Mouse (Mus musculus): ENCODE measurements around the gene Mras.

Gene Mras

DNA sequence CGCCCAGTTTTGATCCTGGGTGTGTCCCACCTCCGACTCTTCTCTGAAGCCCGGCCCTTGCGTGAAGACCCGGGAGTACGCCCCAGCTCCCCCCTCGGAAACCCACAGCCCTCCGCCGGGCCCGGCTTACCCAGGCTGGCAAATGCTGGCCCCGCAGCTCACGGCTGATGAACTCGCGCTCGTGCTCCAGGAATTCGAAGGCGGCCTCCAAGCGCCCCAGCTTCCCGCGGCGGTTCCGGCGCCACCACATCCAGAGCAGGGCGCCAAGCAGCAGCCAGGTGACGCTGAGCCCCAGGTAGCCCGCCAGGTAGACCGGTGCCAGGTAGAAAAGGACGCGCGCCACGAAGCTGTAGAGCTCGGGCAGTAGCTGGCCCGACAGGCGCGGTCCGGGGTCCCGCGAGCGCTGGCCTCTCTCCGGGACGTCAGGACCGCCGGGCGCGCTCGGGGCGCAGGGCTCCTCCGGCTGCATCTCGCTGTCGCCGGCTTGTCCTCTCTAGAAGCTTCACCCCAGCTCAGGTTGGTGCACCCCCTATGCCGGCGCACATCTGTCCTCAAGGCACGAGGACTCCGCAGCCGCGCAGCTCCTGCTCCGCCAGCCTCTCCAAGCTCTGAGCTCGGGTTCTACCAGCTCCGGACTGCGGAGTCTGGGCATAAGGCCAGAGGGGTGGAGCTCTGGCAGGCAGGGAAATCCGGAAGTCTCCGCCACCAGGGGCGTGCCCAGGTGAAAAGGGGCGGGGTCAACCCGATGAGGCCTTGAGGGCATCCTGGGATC, 79.1 kb downstream of the Mras start, which contains the start of gene Esyt3:
Gene Esyt3, minus strand, starts transcription at position 637 of the 772 bp plus-strand sequence.
- DNase-seq (ENCODE audit: low read depth, low spot score), result no peak

DNA sequence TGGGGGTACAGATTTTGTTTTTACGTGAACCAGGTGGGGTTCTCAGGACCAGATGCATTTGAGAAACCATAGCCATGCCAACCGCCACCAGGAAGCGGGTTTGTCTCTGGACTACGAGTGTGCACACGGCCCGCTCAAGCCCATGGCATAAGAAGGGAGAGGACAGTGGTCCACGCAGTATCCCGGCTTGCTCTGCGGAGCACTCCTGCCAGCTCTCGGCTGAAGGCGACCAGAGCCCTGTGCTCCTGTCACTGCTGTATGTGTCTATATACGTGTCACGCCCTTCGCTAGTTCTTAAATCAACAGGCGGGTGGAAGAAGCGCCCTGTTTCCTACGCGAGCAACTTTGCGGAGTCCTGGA, 79.6 kb downstream of the Mras start:
- DNase-seq (ENCODE audit: low read depth, low spot score), result no peak

DNA sequence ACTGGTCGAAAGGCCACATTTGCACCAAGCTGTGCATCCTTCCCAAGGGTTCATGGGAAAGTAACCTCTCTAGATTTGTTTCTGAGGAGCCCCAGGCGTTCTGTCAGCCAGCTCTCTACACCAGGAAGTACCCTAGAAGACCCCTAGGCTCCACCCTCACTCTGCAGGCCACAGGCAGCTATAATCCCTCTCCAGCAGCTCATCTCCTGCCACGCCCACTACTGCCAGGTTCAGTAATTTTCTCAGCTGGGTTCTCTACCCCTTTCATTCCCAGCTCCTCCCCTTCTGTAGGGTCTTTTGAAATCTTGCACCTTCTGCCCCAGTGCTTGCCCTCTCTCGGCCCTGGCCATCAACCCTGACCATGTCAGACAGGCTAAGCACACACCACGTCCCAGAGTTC, 81.2 kb downstream of the Mras start:
- DNase-seq (ENCODE audit: low read depth, low spot score), result no peak

DNA sequence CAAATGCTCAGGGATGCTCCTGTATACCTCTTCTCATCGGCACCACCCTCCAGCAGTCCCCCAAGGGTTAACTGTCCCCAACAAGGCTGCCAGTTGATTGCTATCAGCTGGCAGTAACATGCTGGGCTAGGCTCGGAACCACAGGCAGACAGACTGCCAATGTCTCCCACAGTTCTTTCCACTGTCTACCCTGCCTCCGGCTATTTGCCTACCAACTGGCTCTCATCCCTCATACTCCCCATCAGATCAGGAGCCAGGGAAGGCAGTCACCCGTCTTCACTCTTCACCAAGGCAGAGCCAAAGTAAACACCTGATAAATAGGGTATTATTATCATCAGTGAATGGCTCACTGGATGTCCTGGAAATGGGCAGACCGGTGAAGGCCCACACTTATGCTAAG, 82.4 kb downstream of the Mras start:
- no peak for DNase-seq (ENCODE audit: low read depth, low spot score)

DNA sequence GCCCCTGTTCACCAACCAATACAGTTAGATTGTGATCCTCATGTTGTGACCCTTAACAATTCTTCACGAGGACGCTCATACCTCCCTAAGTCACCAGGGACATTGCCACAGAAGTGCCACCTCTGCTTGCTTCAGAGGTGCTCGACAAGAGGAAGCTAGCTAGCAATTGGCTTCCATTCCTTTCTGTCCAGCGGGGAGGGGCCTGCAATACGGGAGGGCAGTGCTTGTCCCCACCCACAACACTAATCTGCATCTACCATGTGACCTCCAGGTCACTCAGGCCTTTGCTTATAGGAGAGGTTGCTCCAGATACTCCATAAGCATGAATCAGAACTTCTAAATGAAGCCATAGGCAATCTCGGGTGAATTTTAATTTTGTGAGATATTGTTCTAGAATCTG, 83.8 kb downstream of the Mras start:
- DNase-seq (ENCODE audit: low read depth, low spot score), result no peak

DNA sequence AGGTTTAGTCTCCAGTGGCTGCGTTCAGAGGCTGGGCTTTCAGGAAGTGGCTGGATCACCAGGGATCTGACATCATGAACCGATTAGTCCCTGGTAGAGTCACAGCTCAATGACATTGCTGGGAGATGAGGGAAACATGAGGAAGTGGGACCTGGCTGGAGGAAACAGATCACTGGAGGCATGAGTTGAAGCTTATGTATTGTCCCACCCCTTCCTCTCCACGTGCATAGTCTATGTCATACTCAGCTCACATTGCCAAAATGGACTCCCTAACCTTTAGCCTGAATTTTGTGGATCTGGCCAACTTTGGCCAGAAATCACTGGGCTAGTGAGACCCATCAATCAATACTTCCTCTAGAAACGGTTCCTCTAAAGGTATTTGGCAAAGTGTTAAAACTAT, 84.2 kb downstream of the Mras start:
- DNase-seq (ENCODE audit: low read depth, low spot score), result no peak

DNA sequence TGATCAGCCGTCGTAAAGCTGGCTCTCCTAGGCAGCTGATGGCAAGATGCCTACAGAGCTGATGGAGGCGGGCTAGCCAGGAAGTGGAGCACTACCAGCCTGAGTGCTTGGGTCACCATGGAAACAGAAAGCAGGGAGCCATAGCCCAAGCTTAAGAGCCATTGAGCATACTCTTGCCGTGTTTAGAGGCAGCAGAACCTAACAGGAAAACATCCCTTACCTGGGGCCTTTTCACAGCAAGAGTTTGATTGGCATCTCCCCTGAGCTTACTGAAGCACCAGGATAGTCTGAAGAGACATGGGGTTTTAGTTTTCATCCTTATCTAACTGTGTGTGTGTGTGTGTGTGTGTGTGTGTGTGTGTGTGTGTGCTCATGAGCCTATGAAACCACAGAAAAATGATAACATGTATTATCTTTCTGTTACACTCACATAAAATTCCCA, 91.8 kb downstream of the Mras start:
- DNase-seq (ENCODE audit: low read depth, low spot score), result no peak

DNA sequence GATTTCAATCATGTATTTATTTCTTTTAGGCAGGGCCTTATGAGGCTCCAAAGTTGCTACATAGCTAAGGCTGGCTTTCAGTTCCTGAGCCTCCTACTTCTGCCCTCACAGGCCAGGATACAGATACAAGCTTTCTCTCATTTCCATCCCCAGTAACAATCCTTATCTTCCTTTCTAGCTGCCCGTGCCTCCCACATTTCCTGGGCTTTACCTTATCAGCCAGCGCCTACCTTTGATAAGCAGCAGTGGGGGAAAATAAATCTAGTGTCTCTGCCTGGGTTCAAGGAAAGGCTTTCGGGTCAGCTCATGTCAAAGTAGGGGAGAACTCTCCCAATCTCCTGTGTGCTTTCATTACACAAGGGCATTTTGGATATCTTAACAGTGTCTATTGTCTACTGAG, 95.6 kb downstream of the Mras start:
- DNase-seq (ENCODE audit: low read depth, low spot score), result no peak

DNA sequence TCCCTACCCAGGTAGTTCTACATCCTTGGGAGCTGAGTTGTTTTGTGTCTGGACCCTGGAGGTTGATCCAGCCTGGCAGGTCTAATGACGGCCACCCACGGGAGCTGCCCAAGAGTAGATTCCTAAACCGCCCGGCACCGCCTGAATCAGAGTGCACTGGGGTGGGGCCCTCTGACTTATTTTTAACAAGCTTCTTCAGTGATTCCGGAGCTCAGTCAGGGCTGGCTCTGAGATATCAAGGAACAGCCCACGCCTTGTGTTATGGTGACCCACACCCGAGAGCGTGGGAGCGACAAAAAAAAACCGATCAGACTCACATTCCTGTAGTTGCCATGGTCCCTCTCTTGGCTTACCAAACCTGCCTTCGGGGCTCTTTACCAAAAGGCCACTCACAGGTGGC, 97.1 kb downstream of the Mras start:
- no peak for DNase-seq (ENCODE audit: low read depth, low spot score)

DNA sequence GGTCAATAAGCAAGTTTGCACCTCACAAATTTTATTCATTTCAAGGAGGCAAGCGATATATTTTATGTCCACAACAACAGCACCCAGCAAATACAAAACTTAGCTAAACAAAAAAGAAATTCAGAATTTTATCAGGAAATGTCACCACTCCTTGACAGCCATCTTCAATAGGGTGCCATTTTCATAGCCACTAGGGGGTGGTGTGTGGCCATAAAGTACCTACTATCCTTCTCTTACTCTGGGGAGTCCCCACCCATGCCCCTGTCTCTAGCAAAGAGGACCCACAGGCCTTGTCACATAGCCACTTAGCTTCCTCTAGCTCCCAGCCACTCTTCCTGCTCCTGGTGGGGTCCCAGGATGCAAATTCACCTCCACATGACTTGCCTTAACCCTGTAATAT, 98.0 kb downstream of the Mras start:
- DNase-seq (ENCODE audit: low read depth, low spot score), result peak; percentile 10

DNA sequence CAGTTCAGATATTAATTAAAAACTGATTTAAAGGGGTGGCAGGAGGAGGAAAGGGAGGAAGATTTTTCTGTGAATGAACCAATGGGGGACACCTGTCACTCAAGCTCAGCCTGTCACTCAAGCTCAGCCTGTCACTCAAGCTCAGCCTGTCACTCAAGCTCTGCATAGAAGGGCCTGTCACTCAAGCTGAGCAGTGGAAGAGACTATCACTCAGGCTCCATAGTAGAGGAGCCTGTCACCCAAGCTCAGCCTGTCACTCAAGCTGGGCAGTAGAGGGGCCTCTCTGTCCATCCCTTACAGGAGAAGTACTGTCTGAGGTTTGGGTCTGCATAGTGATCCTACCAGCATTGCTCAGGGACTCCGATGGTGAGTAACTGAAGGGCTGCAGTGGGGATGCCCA, 98.9 kb downstream of the Mras start:
- no peak for DNase-seq (ENCODE audit: low read depth, low spot score)

DNA sequence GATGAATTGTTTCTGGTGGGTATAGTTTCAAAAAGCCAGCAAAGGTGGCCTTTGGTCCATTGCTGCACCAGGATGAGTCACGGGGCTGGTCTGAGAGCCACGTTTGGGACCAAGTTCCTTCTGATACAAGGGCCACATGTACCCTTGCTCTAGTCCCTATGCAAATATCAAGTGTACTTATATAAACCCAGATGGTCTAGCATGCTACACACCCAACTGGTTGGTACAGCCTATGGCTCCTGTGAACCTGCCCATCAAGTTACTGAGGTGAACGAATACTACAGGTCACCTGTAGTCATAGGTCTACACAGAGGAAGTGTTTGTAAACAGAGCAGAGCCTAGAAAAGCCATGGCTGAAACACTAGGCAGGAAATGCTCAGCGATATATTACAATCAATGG, 100.6 kb downstream of the Mras start:
- no peak for DNase-seq (ENCODE audit: low read depth, low spot score)
